Comparison of ENCODE assay signal across 22 mouse cellular contexts in genomic region chr16:46592618-46593253, GRCm38 (mm10).
DNase-seq lines count a peak whose midpoint lies in the region; ATAC-seq and TF ChIP-seq lines count a peak whose summit lies in the region.
"Had no signal": no experiment of that assay in that cellular context is flagged by ENCODE, and none has a peak within 500 bp of the region (broad histone marks: within the 10 kb centered on the region; RNA-seq: fewer than 3 reads in every experiment).

No protein-coding gene starts in this region.

- no peak overlapping the region for H3K27ac ChIP-seq in gastrocnemius, adult 2 months
- no peak overlapping the region for H3K27ac ChIP-seq in kidney, postnatal 0 days
- H3K27ac ChIP-seq: intestine, embryonic 15.5 days; neural tube, embryonic 13.5 days had no signal

- H3K36me3 ChIP-seq in kidney, postnatal 0 days (ENCODE audit: insufficient read depth, low read length), result no peaks in the 10 kb centered on the region
- H3K36me3 ChIP-seq: heart, embryonic 12.5 days; intestine, embryonic 15.5 days; neural tube, embryonic 13.5 days had no signal

- H3K9ac ChIP-seq in kidney, postnatal 0 days (ENCODE audit: low read depth, low read length), result no peak overlapping the region
- H3K9ac ChIP-seq: heart, embryonic 12.5 days; intestine, embryonic 15.5 days; liver, postnatal 0 days; neural tube, embryonic 13.5 days had no signal

- H3K4me3 ChIP-seq in gastrocnemius, adult 2 months, result no peak overlapping the region
- H3K4me3 ChIP-seq in kidney, postnatal 0 days (replicated peaks; ENCODE audit: low read depth, low read length), result no peak overlapping the region
- H3K4me3 ChIP-seq: heart, embryonic 12.5 days; intestine, embryonic 15.5 days; neural tube, embryonic 13.5 days had no signal

- DNase-seq in gastrocnemius, adult 2 months, result peak; percentile 15
- no peak for DNase-seq in gastrocnemius, postnatal 25 days
- DNase-seq in kidney, postnatal 0 days (ENCODE audit: low spot score), result peak; percentile 3
- DNase-seq in kidney, postnatal 14 days, result no peak
- peak; percentile 74 for DNase-seq in ES-CJ7 (ENCODE audit: low read depth, low spot score)
- peak; percentile 11 for DNase-seq in WW6 (ENCODE audit: low read depth, low spot score)
- no peak for DNase-seq in left cerebral cortex, adult 18-20 months (ENCODE audit: low spot score in 2 of 2)
- DNase-seq in adrenal gland, postnatal 14 days, result no peak
- DNase-seq: adrenal gland, postnatal 10 days; heart, adult 11 months; kidney, adult 9 months; kidney, postnatal 4 days; liver, postnatal 0 days; lung, postnatal 10 days; spleen, adult 18-20 months; thymus, postnatal 25 days had no signal

- WGBS in kidney, postnatal 0 days, result 13% methylated on average over 8 of the region's 8 CpGs

- no peak for ATAC-seq in kidney, postnatal 0 days (replicated peaks; ENCODE audit: low FRiP score, low read depth)
- ATAC-seq: activated CD4-positive, CD25-positive, alpha-beta regulatory T cell, adult 4 months; forebrain, embryonic 16.5 days; intestine, embryonic 15.5 days; liver, postnatal 0 days had no signal

- no peaks in the 10 kb centered on the region for H3K4me1 ChIP-seq in kidney, postnatal 0 days (replicated peaks; ENCODE audit: insufficient read depth, low read length)
- H3K4me1 ChIP-seq: heart, embryonic 12.5 days; intestine, embryonic 15.5 days had no signal

- H3K4me2 ChIP-seq in kidney, postnatal 0 days (ENCODE audit: low read length), result no peak overlapping the region
- H3K4me2 ChIP-seq: heart, embryonic 12.5 days; intestine, embryonic 15.5 days; neural tube, embryonic 13.5 days had no signal

- TF ChIP-seq CTCF in gastrocnemius, adult 2 months (IDR thresholded peaks at IDR 0.05), result no peak
- TF ChIP-seq CTCF in kidney, postnatal 0 days (IDR thresholded peaks at IDR 0.05; ENCODE audit: low read depth), result no peak

- intact Hi-C loops in gastrocnemius, adult 2 months (cut with DNase I), result no loop called here

- H3K27me3 ChIP-seq in kidney, postnatal 0 days (ENCODE audit: insufficient read depth, low read length), result no peaks in the 10 kb centered on the region
- H3K27me3 ChIP-seq: CH12.LX; heart, embryonic 12.5 days; intestine, embryonic 15.5 days; neural tube, embryonic 13.5 days had no signal

- H3K9me3 ChIP-seq in kidney, postnatal 0 days (replicated peaks; ENCODE audit: low read length), result no peaks in the 10 kb centered on the region
- H3K9me3 ChIP-seq: heart, embryonic 12.5 days; intestine, embryonic 15.5 days; neural tube, embryonic 13.5 days had no signal

Comparison
In these comparisons a context has a peak if more than half of its experiments do, and no peak if none do; other contexts are left out.
1. DNase-seq: peak in gastrocnemius, adult 2 months (single experiment), kidney, postnatal 0 days (single experiment), ES-CJ7 (single experiment) and WW6 (single experiment); none in gastrocnemius, postnatal 25 days (single experiment), kidney, postnatal 14 days (single experiment), left cerebral cortex, adult 18-20 months (0 of 2) and adrenal gland, postnatal 14 days (single experiment).